Mouse (Mus musculus) adrenal gland (tissue): ENCODE data around the gene Ube2i.

Experiments
- intact Hi-C: fragments of 180-260 bp; cut with DNase I; formaldehyde crosslinking; loops from one replicate; pipeline ENCODE4 v1.15.1; 2025
- long read RNA-seq, 2 experiments: library from polyadenylated mRNA; unstranded; transcript quantifications; one replicate each; pipeline ENCODE4 v2.0.0; 2020; ENCODE audit warnings: borderline replicate concordance in 1 of 2; ENCODE audit not compliant: insufficient replicate concordance in 1 of 2

Ube2i gene
- long read RNA-seq, experiment 1, transcript Ube2i-211 (7 exons, 890 nt): minor isoform, 11 of 235 reads
- long read RNA-seq, experiment 1, transcript Ube2i-213 (7 exons, 824 nt): major isoform, 194 of 235 reads
- long read RNA-seq, experiment 1, transcript Ube2i-207 (4 exons, 2,755 nt): minor isoform, 6 of 235 reads
- long read RNA-seq, experiment 1, partial matches to known transcripts: 11 of 235 reads
- long read RNA-seq, experiment 1, other reads (novel, unspliced or antisense): 8 of 235 reads
- long read RNA-seq, experiment 2, transcript Ube2i-207 (4 exons, 2,755 nt): minor isoform, 9 of 267 reads
- long read RNA-seq, experiment 2, transcript Ube2i-211 (7 exons, 890 nt): minor isoform, 10 of 267 reads
- long read RNA-seq, experiment 2, transcript Ube2i-208 (8 exons, 1,286 nt): minor isoform, 7 of 267 reads
- long read RNA-seq, experiment 2, transcript Ube2i-213 (7 exons, 824 nt): major isoform, 209 of 267 reads
- long read RNA-seq, experiment 2, partial matches to known transcripts: 10 of 267 reads
- long read RNA-seq, experiment 2, other reads (novel, unspliced or antisense): 17 of 267 reads

DNA sequence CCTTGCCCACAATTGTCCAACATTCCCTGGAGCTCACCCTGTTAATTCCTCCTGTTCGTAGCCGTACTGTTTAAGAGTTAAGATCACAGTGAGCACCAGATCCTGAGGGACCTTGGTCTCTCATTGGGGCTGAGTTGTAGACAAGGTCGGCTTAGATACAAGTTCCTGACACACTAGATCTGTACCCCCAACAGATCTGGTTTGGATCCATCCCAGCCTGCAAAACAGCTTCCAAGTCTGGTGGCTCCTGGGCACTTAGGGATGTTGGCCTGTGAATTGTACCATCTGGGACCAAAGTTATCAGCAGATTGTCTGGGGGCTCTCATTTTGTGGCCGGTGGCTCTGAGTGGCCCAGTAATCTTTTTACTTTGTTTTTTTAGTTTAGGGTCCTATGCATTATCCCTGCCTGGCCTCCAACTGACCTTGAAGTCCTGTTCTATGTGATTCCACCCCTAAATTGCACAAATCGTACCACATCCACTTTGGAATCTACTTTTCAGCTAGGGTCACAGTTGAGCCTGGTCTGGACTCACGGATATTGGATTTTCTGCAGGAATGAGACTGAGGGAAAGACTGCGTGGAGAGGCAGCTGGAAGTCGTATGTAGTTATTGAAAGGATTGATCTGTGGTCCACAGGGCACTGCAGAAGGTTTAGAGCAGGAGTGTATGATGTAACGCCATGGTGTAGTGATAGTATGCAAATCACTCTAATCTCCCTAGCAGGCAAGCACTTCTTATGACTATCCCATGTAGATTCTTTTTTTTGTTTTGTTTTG is at the start of gene Ube2i:
Gene Ube2i (minus strand): TSS at position 52 of the 776 bp plus-strand sequence.
- intact Hi-C loops: loop anchor here (5.0 kb wide), 2 partner anchors 82 to 152 kb away; partner anchors contain the start of gene Ptx4

DNA sequence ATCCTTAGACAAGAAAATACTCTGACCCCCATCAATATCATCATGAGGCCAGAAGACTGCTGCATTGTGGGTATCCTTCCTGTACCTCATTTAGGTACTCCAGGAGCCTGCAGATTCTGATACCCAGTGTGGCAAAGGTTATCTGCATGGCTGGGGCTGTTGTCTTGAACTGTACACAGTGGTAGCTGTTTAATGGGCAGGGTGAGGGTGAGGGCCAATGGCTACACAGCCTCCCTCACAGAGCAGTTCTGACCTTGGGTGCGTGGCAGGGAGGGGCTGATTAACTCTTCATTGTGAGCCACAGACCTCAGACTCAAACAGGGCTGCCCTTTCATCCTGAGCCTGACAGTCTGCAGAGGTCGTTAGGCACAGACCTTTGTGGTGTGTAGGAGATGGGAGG is 48.5 kb upstream of the Ube2i start:
- intact Hi-C loops: no loop called here

DNA sequence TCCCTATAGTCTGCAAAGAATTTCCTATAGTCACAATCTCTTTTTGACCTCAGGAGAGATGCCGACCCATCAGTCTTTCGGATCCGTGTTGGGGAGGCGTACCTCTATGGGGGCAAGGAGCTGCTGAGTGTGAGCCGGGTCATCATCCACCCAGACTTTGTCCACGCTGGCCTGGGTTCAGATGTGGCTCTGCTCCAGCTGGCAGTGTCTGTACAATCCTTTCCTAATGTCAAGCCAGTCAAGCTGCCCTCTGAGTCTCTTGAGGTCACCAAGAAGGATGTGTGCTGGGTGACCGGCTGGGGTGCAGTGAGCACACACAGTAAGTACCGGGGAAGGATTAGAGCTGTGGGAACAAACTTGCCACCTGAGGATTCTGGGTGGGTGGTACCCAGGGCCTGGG is 46.4 kb upstream of the Ube2i start:
- intact Hi-C loops: no loop called here

DNA sequence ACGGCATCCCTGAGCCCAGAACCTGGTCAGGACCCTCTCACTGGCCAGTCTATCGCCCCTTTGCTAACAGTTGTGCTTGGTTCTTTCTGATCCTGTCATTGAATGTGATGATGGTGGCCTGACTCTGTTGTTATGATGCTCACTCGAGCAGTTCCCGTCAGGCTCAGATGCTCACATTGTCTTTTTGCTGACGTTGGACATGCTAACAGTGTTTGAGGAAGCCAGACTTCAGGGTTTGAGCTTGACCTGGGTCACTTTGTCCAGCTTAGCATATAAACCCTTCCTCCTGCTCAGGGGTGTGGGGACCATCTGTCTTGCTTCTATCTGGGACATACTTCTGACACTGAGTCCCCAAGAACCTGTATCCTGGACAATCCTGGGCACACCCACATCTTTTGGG is 43.9 kb upstream of the Ube2i start, which contains the start of gene Prss29:
Gene Prss29 (plus strand): TSS at position 301 of the 400 bp plus-strand sequence.
- intact Hi-C loops: no loop called here

DNA sequence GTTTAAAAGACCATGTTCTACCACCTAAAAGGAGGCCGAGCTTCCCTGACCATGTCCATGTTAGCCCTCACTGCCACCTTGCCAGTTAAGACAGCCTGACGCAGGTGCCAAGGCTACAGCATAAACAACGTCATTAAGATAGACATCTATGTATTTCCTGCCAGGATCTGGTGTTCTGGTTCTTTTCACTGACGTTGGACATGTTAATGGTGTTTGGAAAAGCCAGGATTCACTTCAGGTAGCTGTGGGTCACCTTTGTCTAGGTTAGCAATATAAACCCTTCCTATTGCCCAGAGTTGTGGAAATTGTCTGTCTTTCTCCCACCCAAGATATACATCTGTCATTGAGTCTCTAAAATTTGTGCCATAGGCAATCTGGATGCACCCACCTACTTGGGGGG is 33.9 kb upstream of the Ube2i start, which contains the start of gene Prss28:
Gene Prss28 (plus strand): TSS at position 301 of the 400 bp plus-strand sequence.
- intact Hi-C loops: no loop called here

DNA sequence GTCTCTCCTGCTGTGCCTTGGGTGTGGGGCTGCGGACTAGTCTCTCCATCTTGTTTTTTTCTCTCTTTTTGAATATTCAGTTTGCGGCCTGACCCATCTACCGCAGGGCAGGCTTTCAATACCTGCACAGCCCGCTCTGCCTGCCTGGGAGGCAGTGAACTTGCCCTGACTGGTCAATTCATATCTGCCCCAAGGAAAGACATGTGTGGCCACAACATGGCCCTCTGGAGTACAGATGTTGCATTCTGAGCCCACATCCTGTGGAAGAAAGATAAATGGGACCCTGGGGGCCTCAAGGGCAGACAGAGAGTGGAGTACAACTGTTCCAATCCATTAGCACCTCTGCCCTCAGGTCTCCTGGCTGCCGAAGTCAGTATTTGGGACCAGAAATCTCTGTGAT is 23.7 kb upstream of the Ube2i start, which contains the start of gene Prss34:
Gene Prss34 (plus strand): TSS at position 301 of the 400 bp plus-strand sequence.
- intact Hi-C loops: no loop called here

DNA sequence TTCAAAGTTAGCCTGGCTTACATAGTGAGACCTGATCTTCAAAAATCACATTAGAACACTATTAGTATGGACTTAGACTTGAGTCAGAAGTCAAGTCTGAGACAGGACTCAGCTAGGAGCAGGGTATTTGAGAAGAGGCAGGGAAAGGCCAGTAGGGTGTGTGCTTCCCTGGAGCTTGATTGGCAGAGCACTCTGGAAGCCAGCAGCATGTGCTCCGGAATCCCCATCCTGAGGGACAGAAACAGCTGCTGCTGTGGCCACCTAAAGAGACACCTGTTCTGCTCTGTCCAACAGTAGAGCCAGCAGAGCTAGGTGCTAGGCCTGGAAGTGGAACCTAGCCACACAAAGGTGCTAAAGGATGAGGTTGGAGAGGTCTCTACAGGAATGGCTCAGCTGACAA is 19.7 kb upstream of the Ube2i start:
- intact Hi-C loops: loop anchor here (5.0 kb wide), 2 partner anchors 68 to 178 kb away; no protein-coding TSS in a partner anchor

DNA sequence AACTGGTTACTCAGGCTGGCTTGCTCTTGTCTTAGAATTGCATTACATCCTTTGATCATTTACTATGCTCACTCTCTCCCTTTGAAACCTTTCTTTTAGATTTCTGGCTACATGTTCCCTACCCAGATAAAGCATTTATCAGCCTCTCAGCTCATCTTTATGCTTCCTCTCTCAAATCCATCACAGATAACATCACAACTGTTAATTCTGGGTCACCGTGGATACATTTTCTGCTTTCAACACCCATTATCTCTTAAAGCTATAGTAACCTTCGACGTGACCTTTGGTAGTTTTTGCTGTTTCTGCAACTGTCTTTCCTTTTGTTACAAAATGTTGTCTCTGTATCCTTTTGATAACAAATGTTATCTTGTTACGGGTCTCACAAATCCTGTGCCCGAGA is 19.1 kb upstream of the Ube2i start:
- intact Hi-C loops: loop anchor here (5.0 kb wide), 2 partner anchors 69 to 179 kb away; no protein-coding TSS in a partner anchor

DNA sequence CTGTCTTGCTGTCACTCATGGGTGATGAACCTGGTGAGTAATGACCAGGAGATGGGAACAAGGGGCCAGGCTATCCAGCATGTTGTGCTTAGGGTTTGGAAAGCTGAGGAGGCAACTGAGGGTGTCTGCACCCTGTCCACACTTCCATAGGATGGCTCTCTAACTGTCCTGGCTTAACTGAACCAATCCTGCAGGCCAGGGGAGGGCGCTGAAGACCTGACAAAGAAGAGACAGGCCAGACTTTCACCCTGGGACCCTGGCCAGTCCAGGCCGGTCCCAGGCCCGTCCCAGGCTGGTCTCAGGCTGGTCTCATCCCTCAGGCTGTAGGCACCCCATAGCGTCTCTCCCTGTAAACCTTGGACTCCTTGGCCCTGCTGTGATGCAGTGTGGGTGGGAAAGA is 16.0 kb upstream of the Ube2i start:
- intact Hi-C loops: loop anchor here (5.0 kb wide), 2 partner anchors 72 to 182 kb away; no protein-coding TSS in a partner anchor

DNA sequence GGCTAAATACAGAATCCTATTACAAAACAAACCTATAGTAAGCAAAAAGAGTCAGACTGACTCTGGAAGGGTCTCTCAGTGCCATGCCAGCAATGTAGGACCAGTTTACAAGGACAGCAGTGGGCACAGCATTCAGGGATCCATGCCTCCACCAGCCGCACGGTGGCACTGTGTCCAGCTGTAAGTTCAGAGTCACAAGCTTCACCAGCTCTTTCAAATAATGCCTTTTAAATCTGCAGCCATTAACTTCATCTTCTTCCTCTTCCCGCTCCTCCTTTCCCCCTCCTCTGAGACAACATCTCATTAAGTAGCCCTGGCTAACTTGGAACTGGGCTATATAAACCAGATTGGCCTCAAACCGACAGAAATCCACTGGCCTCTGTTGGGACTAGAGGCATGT is 14.4 kb upstream of the Ube2i start:
- intact Hi-C loops: no loop called here

DNA sequence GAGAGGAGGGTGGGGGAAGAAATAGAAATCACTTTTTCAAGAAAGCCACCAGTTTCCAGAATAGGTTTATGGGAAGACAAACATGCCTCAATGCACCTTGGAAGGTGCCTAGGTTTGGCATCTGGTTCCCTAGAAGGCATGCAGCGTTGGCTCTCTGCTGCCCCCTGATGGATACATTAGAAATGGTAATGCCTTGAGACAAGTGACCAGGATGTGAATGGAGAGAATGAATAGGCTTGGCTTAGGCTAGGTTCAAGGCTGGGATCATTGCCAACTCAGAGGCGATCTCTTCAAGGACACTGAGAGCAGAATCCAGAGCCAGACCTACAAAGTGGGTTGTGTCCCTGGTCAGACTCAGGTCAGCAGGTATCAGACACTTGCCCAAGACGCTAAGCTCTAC is 10.6 kb upstream of the Ube2i start:
- intact Hi-C loops: no loop called here

DNA sequence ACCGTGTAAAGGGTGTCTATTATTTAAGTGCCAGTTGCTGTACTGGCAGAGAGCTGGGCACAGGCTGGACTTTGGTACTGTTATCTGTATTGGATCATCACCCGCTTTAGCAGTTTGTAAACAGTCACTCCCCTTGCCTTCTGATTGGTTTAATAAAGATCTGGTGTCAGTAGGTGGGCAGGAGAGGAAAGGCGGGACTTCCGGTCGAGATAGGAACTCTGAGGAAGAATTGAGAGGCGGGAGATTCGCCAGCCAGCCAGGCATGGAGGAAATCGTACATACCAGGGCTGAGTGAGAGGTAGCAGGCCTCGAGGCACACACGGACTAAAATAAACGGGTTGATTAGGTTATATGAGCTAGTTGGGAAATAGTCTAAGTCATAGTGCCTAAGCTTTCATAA is 7.7 kb upstream of the Ube2i start:
- intact Hi-C loops: no loop called here

DNA sequence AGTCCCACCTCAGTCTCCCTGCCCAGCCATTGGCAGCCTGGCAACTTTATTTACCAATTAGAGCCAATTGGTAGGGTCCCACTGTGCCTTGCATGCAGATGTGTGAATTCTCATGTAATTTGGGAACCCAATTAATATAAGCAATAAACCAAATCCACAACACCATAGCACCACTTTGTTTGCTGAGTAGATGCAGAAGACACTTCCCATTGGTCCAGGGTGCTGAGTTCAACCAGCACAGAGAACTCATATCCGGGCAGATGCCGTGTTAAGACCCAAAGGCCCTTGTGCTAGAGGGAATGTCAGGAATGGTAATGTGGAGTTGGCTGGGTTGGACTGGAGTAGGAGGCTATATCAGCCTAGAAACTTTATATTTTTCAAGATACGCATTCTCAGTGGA is 1.4 kb upstream of the Ube2i start:
- intact Hi-C loops: no loop called here

DNA sequence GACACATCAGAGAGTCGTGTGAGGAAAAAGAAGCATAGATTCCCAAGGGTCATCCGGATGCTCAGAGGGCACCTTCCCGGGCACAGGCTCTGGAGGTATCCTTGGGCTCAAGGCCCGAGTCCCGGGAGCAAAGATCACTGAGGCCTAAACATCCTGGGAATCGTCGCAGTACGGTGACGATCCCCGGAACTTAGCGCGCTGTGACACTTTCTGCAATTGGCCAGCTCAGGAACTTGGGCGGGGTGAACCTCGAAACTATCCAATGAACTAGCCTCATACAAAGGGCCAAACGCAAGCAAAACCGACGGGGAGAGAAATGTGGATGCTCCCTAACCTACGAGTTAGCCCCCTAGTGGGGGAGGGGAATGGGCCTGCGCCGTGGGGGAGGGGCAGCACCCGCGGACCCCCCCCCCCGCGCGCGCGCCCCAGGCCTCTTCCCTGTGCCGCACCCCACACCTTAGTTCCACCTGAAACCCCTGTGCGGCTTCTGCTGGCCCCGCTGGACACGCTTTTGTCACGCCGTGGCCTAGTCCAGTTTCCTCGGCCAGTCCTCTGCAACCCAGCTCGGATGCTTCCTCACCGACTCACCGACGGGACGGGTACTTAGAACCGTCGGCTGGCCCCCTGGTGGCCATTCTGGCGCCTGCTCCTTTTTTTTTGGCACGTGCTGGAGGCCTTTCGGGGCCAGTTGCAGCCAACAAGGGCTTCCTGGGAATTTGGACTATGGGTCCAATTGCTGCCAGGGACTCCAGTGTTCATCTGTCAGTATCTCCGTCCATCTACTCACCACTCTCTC is 518 bp downstream of the Ube2i start:
- intact Hi-C loops: loop anchor here (5.0 kb wide), 2 partner anchors 82 to 152 kb away; partner anchors contain the start of gene Ptx4

DNA sequence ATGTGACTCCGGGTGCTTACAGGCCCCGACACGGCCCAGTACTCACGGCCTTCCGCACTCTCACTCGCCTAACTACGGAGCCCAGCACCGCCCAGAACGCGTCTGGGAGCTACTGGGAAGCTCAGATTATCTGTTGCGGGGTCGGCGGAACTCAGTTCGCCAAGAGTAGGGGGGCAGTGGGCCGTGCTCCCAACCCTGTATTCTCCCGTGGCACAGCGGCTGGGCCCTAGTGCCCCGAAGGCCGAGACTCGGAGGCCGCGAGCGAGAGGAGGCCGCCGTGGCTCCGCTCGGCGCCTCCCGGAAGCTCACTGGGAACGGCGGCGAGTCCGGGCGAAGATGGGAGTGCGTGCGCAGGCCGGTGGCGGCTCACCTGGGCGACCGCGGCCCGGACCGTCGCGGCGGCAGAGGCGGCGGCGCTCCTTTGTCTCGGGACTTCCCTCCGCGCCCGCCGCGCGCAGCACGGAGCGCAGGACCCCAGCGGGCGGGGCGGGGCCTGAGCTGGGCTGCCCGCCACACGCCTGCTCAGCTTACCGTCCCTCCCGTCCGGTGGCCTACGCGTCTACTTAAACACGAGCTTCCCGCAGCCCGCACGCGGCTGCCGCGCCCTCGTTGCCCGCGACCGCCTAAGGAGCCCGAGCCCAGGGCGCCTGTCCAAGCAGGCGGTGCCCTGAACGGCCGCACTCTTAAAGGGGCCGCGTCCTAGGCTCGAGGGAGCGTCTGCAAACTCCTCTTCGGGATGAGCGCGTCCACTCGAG is 1.3 kb downstream of the Ube2i start:
- intact Hi-C loops: loop anchor here (5.0 kb wide), 2 partner anchors 81 to 151 kb away; partner anchors contain the start of gene Ptx4

DNA sequence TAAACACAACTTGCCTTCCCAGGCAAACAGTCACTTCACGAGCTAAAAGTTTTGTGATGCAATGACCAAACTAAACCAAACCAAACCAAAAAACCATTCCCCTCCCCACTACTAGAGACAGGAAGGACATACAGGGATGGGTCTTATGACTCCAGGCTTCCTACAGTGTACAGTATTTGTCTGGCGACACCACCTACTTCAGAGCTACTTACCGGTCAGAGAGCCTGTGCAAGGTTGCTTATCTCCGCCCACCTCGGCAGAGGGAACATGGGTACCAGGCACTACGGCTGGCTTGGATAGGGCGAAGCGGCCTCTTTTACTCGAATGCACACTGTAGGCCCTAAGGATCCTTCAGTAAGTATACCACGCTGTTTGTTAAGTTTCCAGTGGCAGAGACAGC is 2.1 kb downstream of the Ube2i start:
- intact Hi-C loops: loop anchor here (5.0 kb wide), 2 partner anchors 80 to 150 kb away; partner anchors contain the start of gene Ptx4

DNA sequence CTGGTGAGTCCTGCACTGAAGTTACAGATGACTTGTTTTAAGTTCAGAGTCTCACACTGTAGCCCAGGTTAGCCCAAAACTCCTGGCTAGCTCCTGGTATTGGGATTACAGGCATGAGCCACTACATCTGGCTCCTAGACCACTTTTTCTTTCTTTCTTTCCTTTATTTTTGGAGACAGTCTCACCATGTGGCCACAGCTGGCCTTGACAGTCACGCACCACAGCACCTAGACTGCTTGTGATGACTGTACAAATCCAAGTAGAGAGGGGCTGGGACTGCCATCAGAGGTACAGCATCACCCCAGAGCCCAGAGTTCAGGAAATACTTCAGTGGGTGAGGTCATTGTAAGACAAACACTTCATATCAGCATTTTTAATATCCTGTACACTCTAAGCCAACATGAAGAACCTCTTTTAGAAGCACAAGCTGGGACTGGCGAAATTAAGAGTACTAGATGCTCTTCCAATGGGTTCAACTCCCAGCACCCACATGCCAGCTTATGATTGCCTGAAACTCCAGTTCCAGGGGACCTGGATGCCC is 3.6 kb downstream of the Ube2i start:
- intact Hi-C loops: loop anchor here (5.0 kb wide), 2 partner anchors 79 to 149 kb away; partner anchors contain the start of gene Ptx4

DNA sequence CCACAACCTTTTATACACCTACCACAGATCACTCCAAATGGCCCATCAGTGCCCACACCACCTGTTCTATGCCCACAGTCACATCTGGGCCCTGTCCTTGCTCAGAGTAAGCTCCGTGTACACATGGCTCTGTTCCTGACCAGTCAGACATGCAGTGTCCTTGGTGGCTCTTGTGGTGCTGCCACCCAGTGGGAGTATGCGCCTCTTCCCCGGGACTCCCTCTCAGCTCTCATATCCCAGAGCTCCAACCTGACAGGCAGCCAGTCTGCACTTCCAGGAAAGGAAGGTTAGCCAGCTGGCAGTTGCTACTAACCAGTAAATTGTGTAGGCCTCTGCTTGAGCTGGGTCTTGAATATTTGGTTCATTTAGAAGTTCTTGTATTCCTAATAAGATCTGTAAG is 10.0 kb downstream of the Ube2i start:
- intact Hi-C loops: no loop called here

DNA sequence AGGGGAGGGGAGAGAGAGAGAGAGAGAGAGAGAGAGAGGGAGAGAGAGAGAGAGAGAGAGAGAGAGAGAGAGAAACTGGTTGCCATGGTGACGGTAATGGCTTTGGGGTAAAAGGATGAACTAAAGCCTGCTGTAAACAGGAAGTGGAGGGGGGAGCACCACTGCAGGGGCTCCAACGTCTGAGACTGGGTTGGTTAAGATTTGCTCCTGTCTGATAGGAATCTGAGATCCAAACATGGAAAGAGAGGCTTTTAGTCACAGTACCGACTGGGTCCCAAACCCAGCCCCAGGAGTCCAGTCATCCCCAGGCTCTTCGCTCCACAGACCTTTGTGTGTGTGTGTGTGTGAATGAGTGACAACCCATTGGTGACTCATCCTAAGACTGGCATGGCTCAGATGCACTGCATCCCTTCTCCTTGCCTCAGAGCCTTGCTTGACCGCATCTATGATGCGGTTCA is 16.6 kb downstream of the Ube2i start:
- intact Hi-C loops: no loop called here
